Mouse (Mus musculus) stomach, embryonic 16.5 days (tissue): ENCODE data around the gene Macrod2. TPM values are rescaled to one million over a fixed set of nuclear protein-coding genes. Genes with fewer than 3 reads are reported as not detected.

Experiments
- ATAC-seq: fragments of 200-750 bp; cut with Nextera tagmentation; 2 replicates; pipeline ENCODE4 v1.8.0; 2017; ENCODE audit warnings: moderate number of reproducible peaks, moderate TSS enrichment; ENCODE audit not compliant: insufficient read depth, low FRiP score
- H3K27ac ChIP-seq: fragments of 300-500 bp; sonication (generic); 2 replicates; pipeline ENCODE4 v1.5.1; 2014; ENCODE audit warnings: low read length
- H3K27me3 ChIP-seq: fragments of 300-500 bp; sonication (generic); 2 replicates; pipeline ENCODE4 v1.6.1; 2014; ENCODE audit warnings: low read length, control low read depth, mixed read lengths; ENCODE audit not compliant: control insufficient read depth, insufficient read depth
- H3K36me3 ChIP-seq: fragments of 300-500 bp; sonication (generic); 2 replicates; pipeline ENCODE4 v1.6.1; 2014; ENCODE audit warnings: low read length; ENCODE audit not compliant: control insufficient read depth, insufficient read depth
- H3K4me1 ChIP-seq: fragments of 300-500 bp; sonication (generic); 2 replicates; pipeline ENCODE4 v1.6.1; 2014; ENCODE audit warnings: low read length, control low read depth, mixed read lengths; ENCODE audit not compliant: control insufficient read depth, insufficient read depth
- H3K4me2 ChIP-seq: fragments of 300-500 bp; sonication (generic); 2 replicates; pipeline ENCODE4 v1.6.1; 2014; ENCODE audit warnings: low read depth, low read length, mixed read lengths
- H3K4me3 ChIP-seq: fragments of 300-500 bp; sonication (generic); replicated peaks from 2 replicates; pipeline ENCODE4 v1.5.1; 2014; ENCODE audit warnings: mild to moderate bottlenecking, low read length
- H3K9ac ChIP-seq: fragments of 300-500 bp; sonication (generic); 2 replicates; pipeline ENCODE4 v1.6.1; 2014; ENCODE audit warnings: low read length
- H3K9me3 ChIP-seq: fragments of 300-500 bp; sonication (generic); replicated peaks from 2 replicates; pipeline ENCODE4 v1.6.1; 2016; ENCODE audit warnings: low read length, control low read depth; ENCODE audit not compliant: control insufficient read depth
- WGBS: fragments of 180-500 bp; shearing (Covaris S2); extraction: QIAGEN DNeasy Blood & Tissue Kit; methylation state at CpG from one replicate; pipeline ENCODE4 v1.1.7; 2014; 5-methylcytosine and 5-hydroxymethylcytosine counted together
- polyA plus RNA-seq: library from polyadenylated mRNA; unstranded; fragments of >200 nt; fragmentation: Nextera tagmentation; extraction: Ambion mirVana; gene quantifications from 2 replicates; pipeline ENCODE4 v1.2.1, GENCODE M21; 2015

The Macrod2 gene
- polyA plus RNA-seq, 1 experiment from 2014 or later, result 45.4 TPM

- Histone ChIP-seq H3K4me2 (no peak overlapping the region), H3K27ac (no peak overlapping the region), H3K9ac (no peak overlapping the region), H3K4me3 (no peak overlapping the region), H3K36me3 (no peaks in the 10 kb centered on the region), H3K4me1 (no peaks in the 10 kb centered on the region), H3K9me3 (no peaks in the 10 kb centered on the region), H3K27me3 (no peaks in the 10 kb centered on the region)
- WGBS, result 53% methylated on average over 3 of the region's 3 CpGs
- ATAC-seq, result no peak
Measured at GRCm38 (mm10) chr2:141913486-141913885, 1518.4 kb downstream of the Macrod2 start.

DNA sequence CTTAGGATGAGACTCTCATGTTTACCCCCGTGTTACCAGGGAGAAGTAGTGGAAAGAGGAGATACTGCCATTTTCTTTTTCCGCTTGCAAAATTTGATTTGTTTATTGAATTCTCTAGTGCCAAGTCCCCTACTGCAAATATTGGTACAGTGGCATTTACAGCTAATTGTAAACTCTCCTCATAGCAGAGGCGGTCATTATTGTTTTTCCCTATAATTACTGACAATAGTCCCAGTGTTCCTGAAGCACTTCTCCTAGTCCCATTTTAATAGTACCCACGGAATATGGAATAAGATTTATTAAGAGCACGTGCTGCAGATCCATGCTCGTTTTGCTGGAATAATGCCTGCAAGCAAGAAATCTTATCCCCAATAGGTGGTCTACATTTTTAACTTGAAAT lies 1518.8 kb downstream of the Macrod2 start:
- H3K27ac ChIP-seq, result no peak overlapping the region
- no peaks in the 10 kb centered on the region for H3K9me3 ChIP-seq
- H3K9ac ChIP-seq, result no peak overlapping the region
- ATAC-seq, result no peak
- 69% methylated on average over 6 of the region's 6 CpGs for WGBS
- no peaks in the 10 kb centered on the region for H3K36me3 ChIP-seq
- no peaks in the 10 kb centered on the region for H3K4me1 ChIP-seq
- H3K4me3 ChIP-seq, result no peak overlapping the region
- no peaks in the 10 kb centered on the region for H3K27me3 ChIP-seq
- no peak overlapping the region for H3K4me2 ChIP-seq

DNA sequence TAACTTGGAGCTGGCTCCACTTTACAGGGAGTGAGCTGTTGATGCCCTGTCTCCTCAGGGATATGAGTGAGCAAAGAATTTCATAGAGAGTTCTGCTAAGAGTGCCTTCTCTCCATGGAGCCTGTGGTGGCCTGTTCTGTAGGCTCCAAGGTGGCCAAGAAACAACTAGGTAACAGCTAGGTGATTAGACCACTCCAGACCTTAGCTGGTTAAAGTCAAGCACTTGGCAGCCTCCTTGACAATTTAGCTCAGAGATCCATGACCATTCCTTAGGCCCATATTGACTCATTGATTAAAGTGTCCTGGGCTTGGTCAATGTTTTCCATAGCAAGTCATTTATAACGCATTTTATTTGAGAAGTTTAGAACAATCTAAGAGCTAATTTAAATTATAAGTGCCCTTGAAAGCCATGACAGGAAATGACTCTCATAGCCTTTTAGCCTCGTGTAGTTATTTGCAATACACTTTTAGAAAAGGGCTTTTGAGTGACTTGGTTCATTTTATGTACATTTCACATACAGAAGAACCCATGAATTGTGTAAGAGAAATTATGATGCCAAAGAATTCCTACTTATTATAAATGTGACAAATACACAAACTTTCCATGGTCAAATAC lies 1525.4 kb downstream of the Macrod2 start:
- H3K9me3 ChIP-seq, result no peaks in the 10 kb centered on the region
- no peaks in the 10 kb centered on the region for H3K27me3 ChIP-seq
- no peak overlapping the region for H3K9ac ChIP-seq
- ATAC-seq, result no peak
- 56% methylated on average over 2 of the region's 2 CpGs for WGBS
- no peak overlapping the region for H3K4me3 ChIP-seq
- H3K27ac ChIP-seq, result no peak overlapping the region
- no peaks in the 10 kb centered on the region for H3K36me3 ChIP-seq
- no peak overlapping the region for H3K4me2 ChIP-seq
- no peaks in the 10 kb centered on the region for H3K4me1 ChIP-seq

- Histone ChIP-seq H3K27me3 (no peaks in the 10 kb centered on the region), H3K4me1 (no peaks in the 10 kb centered on the region), H3K9ac (no peak overlapping the region), H3K9me3 (no peaks in the 10 kb centered on the region), H3K27ac (no peak overlapping the region), H3K36me3 (no peaks in the 10 kb centered on the region), H3K4me2 (no peak overlapping the region), H3K4me3 (no peak overlapping the region)
- no peak for ATAC-seq
- 60% methylated on average over 2 of the region's 2 CpGs for WGBS
Measured at GRCm38 (mm10) chr2:141935130-141935529, 1540.0 kb downstream of the Macrod2 start.

DNA sequence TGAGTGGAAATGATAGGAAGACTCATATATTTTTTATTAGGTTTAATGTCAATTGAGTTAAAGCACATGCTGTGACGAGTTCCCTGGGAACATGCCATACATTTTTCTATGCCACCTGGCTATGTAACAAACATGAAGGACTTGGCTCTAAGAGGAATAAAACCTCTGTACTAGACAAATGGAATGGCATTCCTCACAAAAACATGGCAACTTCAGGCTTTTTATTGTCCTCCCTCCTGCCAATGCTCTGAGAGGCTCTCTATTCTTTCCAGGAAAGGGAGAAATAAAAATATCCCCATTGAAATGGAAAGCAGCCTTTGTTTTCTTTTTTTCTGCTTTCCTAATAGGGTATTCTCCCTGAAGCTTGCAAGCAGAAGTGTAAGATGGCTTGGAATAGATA lies 1559.7 kb downstream of the Macrod2 start:
- no peak overlapping the region for H3K4me3 ChIP-seq
- H3K27ac ChIP-seq, result no peak overlapping the region
- ATAC-seq, result no peak
- no peak overlapping the region for H3K9ac ChIP-seq
- H3K36me3 ChIP-seq, result no peaks in the 10 kb centered on the region
- WGBS, result 51% methylated on average over 1 of the region's 1 CpGs
- H3K9me3 ChIP-seq, result no peaks in the 10 kb centered on the region
- H3K27me3 ChIP-seq, result no peaks in the 10 kb centered on the region
- H3K4me1 ChIP-seq, result no peaks in the 10 kb centered on the region
- no peak overlapping the region for H3K4me2 ChIP-seq

DNA sequence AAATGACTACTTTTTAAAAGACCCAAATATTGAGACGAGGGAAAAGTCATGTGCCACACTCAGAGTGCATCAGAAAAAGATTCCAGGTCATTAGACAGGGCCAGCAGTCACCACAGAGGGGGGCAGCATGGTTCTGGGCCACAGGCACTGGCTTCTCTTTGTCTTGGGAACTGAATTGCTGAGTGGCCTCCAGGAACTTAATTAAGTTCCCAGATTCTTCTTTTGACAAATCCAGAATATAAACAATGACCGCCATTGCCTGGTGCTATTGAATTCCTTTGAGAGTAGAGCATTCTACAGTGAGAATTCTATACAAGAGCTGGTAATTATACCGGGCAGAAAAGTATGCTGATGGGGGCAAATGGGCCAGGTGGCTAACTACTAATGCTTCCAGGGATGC lies 1560.1 kb downstream of the Macrod2 start:
- Histone ChIP-seq H3K36me3 (no peaks in the 10 kb centered on the region), H3K4me3 (no peak overlapping the region), H3K4me1 (no peaks in the 10 kb centered on the region), H3K9ac (no peak overlapping the region), H3K27me3 (no peaks in the 10 kb centered on the region), H3K4me2 (no peak overlapping the region), H3K9me3 (no peaks in the 10 kb centered on the region), H3K27ac (no peak overlapping the region)
- no peak for ATAC-seq
- WGBS, result 30% methylated on average over 3 of the region's 3 CpGs

DNA sequence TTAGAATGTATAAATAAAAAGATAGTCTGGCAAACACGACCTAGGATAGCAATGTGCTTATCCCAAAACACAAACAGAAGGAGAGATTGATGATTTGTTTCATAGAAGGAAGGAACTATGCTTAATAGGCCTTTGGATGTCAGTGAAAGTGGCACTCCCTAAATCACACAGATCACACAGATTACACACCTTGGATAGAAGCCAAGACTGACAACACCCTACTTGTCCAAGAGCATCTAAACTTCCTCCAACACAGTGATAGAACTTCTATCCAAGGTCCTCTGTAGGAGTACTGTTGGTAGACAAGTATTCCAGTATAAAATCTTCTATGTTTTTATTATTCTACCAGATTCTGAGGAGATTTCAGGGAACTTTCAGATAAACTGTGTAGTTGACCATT lies 1567.8 kb downstream of the Macrod2 start:
- no peak for ATAC-seq
- Histone ChIP-seq H3K4me2 (no peak overlapping the region), H3K4me1 (no peaks in the 10 kb centered on the region), H3K27ac (no peak overlapping the region), H3K9me3 (no peaks in the 10 kb centered on the region), H3K9ac (no peak overlapping the region), H3K4me3 (no peak overlapping the region), H3K36me3 (no peaks in the 10 kb centered on the region), H3K27me3 (no peaks in the 10 kb centered on the region)
- WGBS, result 22% methylated on average over 1 of the region's 1 CpGs

DNA sequence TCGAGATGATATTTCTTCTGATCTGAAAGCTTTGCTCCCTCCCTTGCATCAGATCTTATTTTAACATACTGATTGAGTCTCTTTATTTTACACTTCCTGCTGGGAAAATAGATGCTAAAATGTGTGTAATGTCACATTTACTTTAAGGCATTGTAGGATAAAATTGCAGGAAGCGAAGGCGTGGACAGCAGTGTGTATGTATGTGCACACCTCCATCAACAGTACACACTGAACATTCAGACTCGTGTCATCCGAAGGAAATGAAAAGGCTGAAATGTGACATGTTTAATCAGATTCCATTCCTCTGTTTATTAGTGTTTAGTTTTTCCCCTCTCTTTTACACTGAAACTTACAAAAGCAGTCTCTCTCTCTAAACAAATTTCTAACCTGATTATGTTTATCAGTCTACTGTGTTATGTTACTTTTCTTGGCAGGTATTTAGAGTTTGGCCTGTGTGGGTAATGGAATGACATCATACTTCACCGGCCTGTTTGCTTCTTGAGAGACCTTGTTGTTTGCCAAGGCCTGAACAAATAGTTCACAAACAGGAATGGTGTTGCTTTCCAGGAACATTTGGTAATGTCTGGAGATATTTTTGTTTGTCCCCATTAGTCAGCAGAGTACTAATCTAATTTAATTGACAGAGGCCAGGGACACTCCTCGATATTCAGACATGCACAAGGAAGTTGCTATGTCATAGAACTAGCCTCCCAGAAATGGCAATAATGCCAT lies 1588.7 kb downstream of the Macrod2 start:
- WGBS, result 51% methylated on average over 7 of the region's 7 CpGs

DNA sequence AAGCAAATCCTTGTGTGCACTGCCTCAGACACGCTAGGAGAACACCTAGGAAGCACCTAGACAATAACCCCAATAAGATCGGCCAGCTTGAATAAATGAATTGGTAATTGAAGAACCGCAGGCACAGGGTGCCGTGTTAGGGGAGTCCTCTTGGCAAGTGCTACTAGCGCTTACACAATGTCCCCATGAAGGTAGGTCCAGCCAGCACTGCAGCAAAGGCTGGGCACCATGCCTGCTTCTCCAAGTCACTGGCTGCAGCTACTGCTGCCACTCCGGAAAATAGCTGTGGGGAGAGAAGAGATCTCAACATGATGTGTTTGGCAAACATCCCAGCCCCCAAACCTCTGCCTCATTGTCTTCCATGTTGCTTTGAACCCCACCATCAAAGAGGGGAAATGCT lies 1603.8 kb downstream of the Macrod2 start:
- H3K9me3 ChIP-seq, result no peaks in the 10 kb centered on the region
- H3K4me2 ChIP-seq, result no peak overlapping the region
- 85% methylated on average over 6 of the region's 6 CpGs for WGBS
- ATAC-seq, result no peak
- H3K4me1 ChIP-seq, result no peaks in the 10 kb centered on the region
- no peak overlapping the region for H3K27ac ChIP-seq
- H3K9ac ChIP-seq, result no peak overlapping the region
- H3K27me3 ChIP-seq, result no peaks in the 10 kb centered on the region
- no peaks in the 10 kb centered on the region for H3K36me3 ChIP-seq
- H3K4me3 ChIP-seq, result no peak overlapping the region

More for the DNA sequence above, 1588.7 kb downstream of the Macrod2 start:
- Histone ChIP-seq H3K9me3 (no peaks in the 10 kb centered on the region), H3K4me2 (no peak overlapping the region), H3K36me3 (no peaks in the 10 kb centered on the region), H3K4me1 (no peaks in the 10 kb centered on the region), H3K9ac (no peak overlapping the region), H3K4me3 (no peak overlapping the region), H3K27ac (no peak overlapping the region), H3K27me3 (no peaks in the 10 kb centered on the region)
- ATAC-seq, result peak; percentile 33; the same call in 1 of the 2 replicates
